Mouse (Mus musculus) adrenal gland (tissue): ENCODE data around the gene Ddx59.

Experiments
- intact Hi-C: fragments of 180-260 bp; cut with DNase I; formaldehyde crosslinking; loops from one replicate; pipeline ENCODE4 v1.15.1; 2025

The Ddx59 gene

GRCm38 (mm10) chr1:136447338-136447737 is 32.3 kb downstream of the Ddx59 start:
- intact Hi-C loops: no loop called here

DNA sequence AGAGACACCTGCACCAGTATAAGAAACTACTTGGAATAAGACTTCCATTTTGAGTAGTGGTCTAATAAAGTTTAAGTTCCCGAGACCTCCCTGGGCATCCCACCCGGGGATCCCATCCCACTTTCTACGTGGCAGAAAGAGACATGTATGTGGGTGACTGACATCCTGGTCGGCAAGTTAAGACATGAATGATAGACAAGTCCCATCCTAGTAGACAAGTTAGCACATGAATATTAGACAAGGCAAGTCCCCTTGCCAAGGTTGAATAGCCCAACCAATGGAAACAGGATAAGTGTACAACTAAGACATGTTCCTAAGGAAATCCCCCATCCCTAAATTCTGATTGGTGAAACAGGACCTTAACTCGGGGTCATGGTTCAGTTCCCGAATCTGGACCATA is 34.5 kb downstream of the Ddx59 start:
- intact Hi-C loops: no loop called here

DNA sequence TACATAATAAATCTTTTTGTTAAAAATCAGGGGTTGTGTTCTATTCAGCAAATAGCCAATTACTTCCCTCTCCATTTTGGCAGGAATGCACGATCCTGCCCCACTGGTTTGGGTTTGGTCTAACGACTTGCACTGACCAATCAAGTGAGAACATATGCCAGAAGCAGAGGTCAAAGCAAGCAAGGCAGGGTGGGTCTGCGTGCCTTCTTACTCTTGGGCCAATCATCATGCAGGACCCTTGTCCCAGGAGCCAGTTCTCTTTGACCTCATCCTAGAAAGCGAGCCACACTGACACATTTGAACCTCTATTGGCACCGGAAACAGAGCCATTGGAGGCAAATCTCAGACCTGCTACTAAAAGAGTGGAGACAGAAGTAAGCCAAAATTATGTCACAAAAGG is 35.1 kb downstream of the Ddx59 start:
- intact Hi-C loops: no loop called here

- intact Hi-C loops: no loop called here
Observed at GRCm38 (mm10) chr1:136452421-136452820, 37.4 kb downstream of the Ddx59 start.

DNA sequence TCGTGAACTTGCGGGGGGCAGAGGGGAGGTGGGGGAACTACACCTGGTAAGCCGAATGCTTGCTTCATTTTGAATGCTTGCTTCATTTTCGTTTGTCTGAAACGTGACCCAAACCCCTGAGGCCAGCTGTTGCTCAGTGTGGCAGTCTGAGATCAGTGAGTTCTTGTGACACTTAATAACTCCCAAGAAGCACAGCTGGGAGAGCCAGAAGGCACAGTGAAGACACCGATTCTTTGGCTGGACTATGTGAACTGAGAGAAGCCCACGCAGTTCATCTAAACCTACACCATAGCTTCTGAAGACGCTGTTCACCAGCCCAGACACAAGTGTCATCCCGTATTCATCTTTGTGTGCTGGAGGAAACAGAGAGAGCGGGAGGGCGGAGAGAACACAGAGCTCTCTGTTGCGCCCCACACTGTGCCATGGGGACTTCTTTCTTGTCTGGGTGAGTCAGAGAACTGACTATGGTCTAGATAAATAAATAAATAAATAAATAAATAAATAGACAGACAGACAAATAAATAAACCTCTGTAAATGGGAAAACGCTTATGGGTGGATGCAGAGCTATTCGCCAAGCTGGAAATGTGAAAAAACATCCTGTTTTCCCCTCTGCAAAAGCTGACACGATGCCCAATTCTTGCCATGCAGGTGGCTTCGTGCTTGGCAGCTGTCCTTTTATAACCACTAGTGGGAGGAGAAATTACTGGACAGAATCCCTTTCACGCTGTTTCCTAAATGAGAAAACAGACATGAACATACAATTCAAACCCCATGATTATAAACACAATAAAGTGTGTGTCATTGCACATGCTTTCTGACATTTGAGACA is 40.9 kb downstream of the Ddx59 start:
- intact Hi-C loops: loop anchor here (5.0 kb wide), 2 partner anchors 169 to 284 kb away; no protein-coding TSS in a partner anchor

- intact Hi-C loops: loop anchor here (5.0 kb wide), 2 partner anchors 169 to 284 kb away; no protein-coding TSS in a partner anchor
Observed at GRCm38 (mm10) chr1:136456741-136457140, 41.7 kb downstream of the Ddx59 start.

- intact Hi-C loops: loop anchor here (5.0 kb wide), 2 partner anchors 170 to 285 kb away; no protein-coding TSS in a partner anchor
Observed at GRCm38 (mm10) chr1:136457403-136457802, 42.3 kb downstream of the Ddx59 start.

- intact Hi-C loops: loop anchor here (2.0 to 5.0 kb wide), 3 partner anchors 152 to 286 kb away; no protein-coding TSS in a partner anchor
Observed at GRCm38 (mm10) chr1:136458691-136459245, 43.7 kb downstream of the Ddx59 start.

GRCm38 (mm10) chr1:136462443-136462842 is 47.4 kb downstream of the Ddx59 start:
- intact Hi-C loops: no loop called here

DNA sequence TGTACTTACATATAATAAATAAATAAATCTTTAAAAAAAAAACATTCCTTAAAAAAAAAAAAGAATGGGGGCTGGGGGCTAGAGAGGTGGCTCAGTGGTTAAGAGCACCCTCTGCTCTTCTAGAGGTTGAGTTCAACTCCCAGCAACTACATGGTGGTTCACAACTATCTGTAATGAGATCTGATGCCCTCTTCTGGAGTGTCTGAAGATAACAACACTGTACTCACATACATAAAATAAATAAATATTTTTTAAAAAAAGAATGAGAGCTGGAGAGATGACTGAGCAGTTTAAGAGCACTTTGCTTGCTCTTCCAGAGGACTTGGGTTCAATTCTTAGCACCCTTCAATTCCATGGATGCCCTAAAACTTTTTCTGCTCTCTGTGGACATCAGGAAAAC is 50.1 kb downstream of the Ddx59 start:
- intact Hi-C loops: no loop called here

DNA sequence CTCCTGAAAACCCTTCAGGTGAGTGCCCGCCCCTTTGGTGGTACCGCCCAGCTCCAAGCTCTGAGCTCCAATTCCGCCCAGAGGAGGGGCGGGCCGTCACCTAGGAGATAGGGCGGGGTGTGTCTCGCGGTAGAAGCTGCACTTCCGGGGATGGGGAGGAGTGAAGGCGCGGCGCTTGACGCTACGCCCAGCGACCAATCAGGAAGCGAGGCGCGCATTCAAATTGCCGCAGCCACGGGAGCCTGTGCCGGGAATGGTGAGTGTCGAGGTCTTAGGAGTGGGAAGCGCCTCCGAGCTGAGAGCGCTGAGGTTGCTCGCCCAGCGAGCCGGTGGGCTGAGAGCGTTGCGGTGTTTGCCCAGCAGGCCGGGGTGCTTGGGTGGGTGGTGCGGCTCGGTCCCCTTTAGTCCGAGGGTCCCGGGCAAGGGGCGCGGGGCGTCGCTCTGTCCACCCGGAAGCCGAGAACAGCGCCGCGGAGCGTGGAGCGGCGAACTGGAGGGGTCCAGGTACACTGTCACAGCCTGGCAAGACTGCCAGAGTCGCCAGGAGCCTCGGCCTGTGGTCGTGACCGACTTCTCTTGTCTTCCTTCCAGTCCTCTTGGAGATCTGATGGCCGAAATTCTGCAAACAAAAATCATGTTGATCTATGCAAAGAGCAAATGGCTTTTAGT is 51.2 kb downstream of the Ddx59 start, which contains the start of gene Kif14:
Gene Kif14, plus strand, starts transcription at position 201 of the 669 bp plus-strand sequence.
- intact Hi-C loops: no loop called here

GRCm38 (mm10) chr1:136469408-136469807 is 54.3 kb downstream of the Ddx59 start:
- intact Hi-C loops: no loop called here

GRCm38 (mm10) chr1:136470471-136470870 is 55.4 kb downstream of the Ddx59 start:
- intact Hi-C loops: no loop called here
